Mouse (Mus musculus) brain, embryonic 14.5 days (tissue): ENCODE measurements around the gene Dock1.

Experiments
- CTCF ChIP-seq: fragments of 200-500 bp; IDR thresholded peaks from 2 replicates; pipeline ENCODE4 v1.5.1; 2012; ENCODE audit warnings: inconsistent platforms, mild to moderate bottlenecking, moderate library complexity, borderline replicate concordance; ENCODE audit not compliant: insufficient read depth, insufficient read length; ENCODE audit errors: extremely low read depth
- POLR2A ChIP-seq: fragments of 200-500 bp; IDR thresholded peaks from 2 replicates; pipeline ENCODE4 v1.6.1; 2012; ENCODE audit warnings: mild to moderate bottlenecking, inconsistent platforms, borderline replicate concordance; ENCODE audit not compliant: poor library complexity, insufficient read depth, insufficient read length, severe bottlenecking; ENCODE audit errors: extremely low read depth

- TF ChIP-seq CTCF = no peak
- no peak for TF ChIP-seq POLR2A
Observed at GRCm38 (mm10) chr7:134751496-134751895, 81.0 kb downstream of the Dock1 start.
